Mouse (Mus musculus) adrenal gland (tissue): ENCODE results near the gene Cdk14.

Experiments
- intact Hi-C: fragments of 180-260 bp; cut with DNase I; formaldehyde crosslinking; loops from one replicate; pipeline ENCODE4 v1.15.1; 2025

Gene Cdk14

DNA sequence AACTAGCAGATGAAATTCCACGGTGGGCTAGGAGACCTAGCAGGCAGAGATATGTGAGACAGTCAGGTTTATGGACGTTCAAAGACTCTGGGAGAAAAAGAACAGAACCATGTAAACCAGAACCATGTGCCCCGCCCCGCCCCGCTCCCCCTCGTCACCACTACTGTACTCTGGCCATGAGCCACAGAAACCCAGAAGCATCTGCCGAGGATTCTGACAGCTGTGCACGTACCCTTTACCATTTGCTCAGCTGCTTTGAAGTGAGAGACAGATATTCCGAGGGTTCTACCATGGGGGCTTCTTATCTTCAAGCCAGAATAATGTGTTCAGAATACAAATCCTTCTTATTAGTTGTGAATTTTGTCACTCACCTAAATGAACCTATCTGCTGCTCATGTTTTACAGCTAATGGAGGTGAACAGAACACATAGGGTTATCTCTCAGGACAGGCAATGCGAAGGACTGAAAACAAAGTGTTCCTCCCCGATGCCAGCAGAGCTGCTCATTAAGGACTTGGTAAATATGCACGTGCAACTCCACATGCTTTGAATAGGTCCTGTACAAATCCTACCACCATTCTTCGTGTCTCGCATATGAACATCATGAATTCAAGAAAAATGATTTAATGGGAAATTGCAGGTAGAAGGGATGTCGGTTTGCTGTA, 412.5 kb downstream of the Cdk14 start:
- intact Hi-C loops, result no loop called here

- intact Hi-C loops, result no loop called here
Measured at GRCm38 (mm10) chr5:5005633-5006032, 414.5 kb downstream of the Cdk14 start.

DNA sequence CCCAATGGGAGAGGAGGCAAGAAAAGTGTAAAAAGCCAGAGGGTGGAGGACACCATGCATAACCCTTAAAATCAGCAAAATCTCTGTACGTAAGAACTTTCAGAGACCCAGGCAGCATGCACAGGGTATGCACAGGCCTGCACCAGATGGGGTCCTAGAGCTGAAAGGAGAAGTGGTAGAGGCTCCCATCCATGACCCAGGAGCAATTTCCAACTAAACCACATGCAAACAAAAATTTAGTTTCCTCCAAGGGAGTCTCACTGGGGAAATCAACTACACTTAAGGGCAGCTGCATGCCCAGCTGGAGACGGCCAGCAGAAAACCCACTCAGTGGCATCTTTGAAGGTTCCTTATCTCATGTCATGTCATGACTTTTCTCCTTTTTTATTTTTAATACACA, 415.4 kb downstream of the Cdk14 start:
- intact Hi-C loops, result no loop called here

- intact Hi-C loops, result no loop called here
Measured at GRCm38 (mm10) chr5:4993192-4993601, 426.9 kb downstream of the Cdk14 start.

DNA sequence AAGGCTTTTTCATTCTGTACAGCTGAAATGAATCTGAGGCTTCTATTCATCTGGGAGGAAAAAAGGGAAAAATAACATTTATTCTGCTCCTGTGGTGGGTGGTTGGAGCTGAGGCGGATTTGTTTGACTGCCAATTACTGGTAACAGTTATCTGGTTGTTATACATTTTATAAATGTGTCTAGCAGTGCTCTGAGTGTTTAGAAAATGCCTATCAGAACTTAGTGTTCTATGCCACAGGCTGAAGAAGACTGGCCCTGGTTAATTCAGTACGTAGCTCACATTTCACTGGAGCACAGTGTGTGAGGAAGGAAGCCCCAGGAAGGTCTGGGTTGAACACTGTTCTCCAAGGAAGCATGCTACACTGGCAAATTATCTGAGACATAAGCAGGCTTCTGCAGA, 429.1 kb downstream of the Cdk14 start:
- intact Hi-C loops, result no loop called here

DNA sequence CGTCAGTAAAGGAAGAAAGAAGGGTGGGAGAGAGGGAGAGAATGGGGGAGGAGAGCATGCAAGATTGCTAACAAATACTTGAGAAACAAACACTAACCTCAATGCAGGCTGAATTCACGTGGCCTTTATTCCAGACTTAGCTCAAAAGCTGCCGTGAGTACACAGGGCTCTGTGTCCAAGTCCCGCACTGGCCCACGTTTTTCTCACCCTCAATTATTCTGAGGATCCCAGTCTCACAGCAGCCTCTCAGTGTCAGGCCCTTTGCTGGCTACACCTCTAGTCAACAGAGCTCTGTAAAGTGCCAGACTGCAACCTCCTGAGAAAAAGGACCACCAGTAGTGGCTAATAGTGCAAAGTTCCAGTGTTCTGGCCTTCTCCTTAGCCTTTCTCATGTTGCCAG, 429.9 kb downstream of the Cdk14 start:
- intact Hi-C loops, result no loop called here

DNA sequence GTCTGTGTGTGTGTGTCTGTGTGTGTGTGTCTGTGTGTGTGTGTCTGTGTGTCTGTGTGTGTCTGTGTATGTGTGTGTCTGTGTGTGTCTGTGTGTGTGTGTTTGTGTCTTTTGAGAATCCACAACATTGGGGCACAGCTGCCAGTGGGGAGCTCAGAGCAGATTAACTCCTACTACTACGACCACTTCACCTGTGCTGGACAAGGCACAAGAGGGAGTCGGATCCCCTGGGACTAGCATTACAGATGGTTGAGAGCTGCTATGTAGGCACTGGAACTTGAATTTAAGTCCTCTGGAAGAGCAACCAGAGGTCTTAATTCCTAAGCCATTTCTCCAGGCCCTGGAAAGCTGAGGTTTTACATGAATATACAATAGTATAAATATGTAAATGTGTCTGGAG, 433.9 kb downstream of the Cdk14 start:
- intact Hi-C loops, result no loop called here

- intact Hi-C loops, result no loop called here
Measured at GRCm38 (mm10) chr5:4979551-4979950, 440.6 kb downstream of the Cdk14 start.

DNA sequence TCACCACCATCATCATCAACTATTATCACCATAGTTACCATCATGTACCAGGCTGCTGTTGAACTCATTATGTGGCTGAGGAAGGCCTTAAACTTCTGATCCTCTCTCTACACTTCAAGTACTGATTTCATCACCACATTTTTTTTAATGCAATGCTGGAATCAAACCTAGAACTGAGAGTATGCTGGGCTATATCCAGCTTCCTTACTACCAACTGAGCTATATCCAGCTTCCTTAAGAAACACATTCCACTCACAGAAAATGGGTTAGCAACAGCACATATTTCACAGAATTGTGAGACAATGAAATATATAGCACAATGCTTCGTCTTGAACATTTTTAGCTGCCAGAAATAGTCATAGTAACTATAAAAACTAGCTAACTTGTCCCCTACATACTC, 446.7 kb downstream of the Cdk14 start:
- intact Hi-C loops, result no loop called here

- intact Hi-C loops, result loop anchor here (1.0 to 10.0 kb wide), 3 partner anchors 304 to 523 kb away; no protein-coding TSS in a partner anchor
Measured at GRCm38 (mm10) chr5:4962063-4962610, 458.0 kb downstream of the Cdk14 start.

GRCm38 (mm10) chr5:4961636-4962035, 458.5 kb downstream of the Cdk14 start:
- intact Hi-C loops, result loop anchor here (1.0 to 10.0 kb wide), 3 partner anchors 305 to 523 kb away; no protein-coding TSS in a partner anchor

- intact Hi-C loops, result no loop called here
Measured at GRCm38 (mm10) chr5:4959446-4959845, 460.7 kb downstream of the Cdk14 start.

DNA sequence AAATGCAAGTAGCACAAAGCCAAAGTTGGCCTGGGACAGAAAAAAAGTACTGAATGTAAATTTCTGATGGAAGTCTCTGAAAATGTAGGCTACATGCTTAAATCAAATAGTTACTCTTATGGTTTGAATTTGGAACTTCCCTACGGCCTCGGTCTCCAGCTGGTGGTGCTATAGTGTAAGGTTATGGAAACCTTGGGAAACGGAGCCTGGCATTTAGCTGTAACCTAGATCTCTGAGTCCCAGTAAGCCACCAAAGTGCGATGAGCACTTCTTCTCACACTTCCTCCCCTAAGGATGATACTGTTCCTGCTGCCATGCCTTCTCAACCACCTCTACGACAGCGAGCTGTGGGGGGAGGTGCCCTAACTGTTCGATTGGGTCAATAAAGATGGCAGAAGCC, 464.1 kb downstream of the Cdk14 start:
- intact Hi-C loops, result no loop called here

DNA sequence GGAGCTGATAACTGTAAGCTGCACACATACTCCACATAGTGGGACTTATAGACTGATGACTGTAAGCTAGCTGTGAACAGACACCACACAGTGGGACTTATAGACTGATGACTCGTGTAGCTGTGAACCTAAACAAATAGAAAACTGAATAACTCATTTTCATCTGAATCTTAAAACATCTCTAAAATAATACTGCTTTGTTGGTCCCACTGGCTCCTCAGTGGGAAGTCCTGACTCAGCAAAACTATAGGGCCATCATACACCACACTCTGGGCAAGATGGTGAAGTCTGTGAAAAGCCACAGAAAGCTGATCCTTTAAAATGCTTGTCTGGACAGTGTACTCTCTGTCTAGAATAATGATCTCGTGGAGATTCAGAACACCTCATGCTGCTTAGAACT, 464.7 kb downstream of the Cdk14 start:
- intact Hi-C loops, result no loop called here

DNA sequence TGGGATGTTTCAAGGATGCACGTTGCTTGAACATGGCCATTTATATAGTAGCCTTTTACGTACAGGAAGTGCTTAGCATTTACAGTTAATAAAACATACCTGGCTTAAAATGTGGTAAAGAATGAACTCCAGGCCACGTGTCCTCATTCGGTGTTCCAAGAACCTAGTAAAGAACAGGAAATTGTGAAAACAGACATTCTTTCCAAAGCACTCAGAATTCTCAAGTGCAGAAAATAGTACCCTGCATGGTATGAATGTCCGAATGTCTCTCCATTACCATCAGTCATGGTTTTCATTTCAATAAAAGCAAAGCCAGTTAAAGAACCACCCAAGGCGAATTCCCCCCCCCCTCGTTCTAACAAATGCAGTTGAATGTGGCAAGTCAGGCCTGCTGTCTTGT, 470.7 kb downstream of the Cdk14 start:
- intact Hi-C loops, result no loop called here

- intact Hi-C loops, result no loop called here
Measured at GRCm38 (mm10) chr5:4948090-4948954, 471.8 kb downstream of the Cdk14 start.

DNA sequence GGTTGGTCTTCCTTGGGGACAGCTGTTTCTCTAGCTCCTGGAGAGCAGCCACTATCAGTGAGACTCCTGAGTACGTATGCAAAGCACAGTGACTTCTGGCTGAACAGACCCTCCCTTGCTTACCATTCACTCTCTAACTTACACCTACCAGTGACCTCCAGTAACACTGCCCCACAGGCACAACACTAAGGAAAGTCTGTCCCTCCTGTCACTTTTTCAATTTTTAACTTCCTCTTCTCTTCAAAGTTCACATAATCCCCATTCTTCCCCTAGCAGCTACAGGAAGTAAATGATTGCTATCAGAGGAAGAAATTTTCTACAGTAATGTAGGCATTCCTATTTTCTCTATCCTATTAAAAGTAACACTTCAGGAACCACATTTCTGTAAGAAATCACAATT, 485.0 kb downstream of the Cdk14 start:
- intact Hi-C loops, result no loop called here

- intact Hi-C loops, result no loop called here
Measured at GRCm38 (mm10) chr5:4934491-4934890, 485.6 kb downstream of the Cdk14 start.

DNA sequence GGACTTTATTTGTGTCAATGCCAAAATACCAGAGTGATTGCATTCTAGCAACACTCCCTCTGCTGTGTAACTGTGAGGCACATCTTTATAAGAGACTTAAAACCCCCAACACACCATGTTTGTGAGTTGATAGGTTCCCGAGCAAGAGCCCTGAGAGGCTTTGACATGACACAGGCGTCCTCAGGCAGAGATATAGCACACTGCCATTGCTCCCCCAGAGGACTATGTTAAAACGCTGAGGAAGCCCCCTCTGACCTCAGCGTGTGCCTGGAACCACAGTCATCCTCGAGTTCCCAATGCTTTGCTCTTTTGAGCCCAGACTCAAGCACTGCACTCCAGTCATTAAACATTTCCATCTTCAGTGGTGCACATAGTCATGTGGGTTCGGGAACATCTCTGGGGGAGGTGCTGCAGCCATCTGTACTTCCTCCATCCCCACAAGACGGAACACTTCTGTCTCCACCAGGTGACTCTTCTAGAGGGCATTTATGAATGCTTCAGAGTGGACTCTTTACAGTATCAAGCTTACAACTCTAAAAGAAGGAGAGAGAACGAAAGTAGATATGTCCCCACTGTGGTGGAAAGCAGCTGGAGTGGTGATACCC, 488.5 kb downstream of the Cdk14 start:
- intact Hi-C loops, result no loop called here

DNA sequence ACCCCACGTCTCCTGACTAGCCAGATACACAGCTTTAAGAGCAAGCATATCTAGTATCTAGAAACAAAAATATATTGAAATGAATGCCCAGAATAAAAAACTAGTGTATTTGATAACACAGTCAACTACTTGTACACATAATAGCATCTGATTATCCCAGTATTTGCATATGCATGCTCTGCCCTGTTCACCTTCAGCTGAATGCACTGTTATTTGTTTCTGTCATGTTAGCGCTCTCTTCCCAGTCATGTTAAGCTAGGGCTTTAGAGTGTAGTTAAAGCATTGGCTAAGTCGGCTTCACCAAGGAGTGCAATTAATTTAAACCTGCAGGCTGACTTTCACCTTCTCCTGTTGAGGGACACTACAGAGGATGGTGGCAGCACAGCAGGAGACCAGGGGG, 490.5 kb downstream of the Cdk14 start:
- intact Hi-C loops, result no loop called here

DNA sequence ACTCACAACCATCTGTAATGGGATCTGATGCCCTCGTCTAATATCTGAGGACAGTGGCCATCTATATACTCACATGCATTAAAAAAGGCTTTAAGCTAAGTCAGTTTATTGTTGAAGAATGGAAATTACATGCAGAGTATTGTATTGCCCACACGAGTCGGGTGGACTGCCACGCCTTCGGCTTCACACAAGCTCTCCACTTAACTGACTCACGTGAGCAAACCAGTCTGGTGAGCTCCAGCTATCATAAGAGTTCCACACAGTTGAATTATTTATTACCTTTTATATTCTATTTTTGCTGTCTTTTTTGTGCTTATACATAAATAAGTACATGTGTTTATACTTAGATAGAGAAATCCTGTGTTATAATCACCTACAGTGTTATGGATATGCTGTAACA, 495.2 kb downstream of the Cdk14 start:
- intact Hi-C loops, result no loop called here

- intact Hi-C loops, result loop anchor here (2.0 to 10.0 kb wide), 3 partner anchors 164 to 716 kb away; partner anchors contain the start of gene Fzd1
Measured at GRCm38 (mm10) chr5:4918376-4918775, 501.7 kb downstream of the Cdk14 start.
